Mouse (Mus musculus) liver, embryonic 11.5 days (tissue): ENCODE data around the gene Pitpnm3. TPM values are rescaled to one million over a fixed set of nuclear protein-coding genes. Genes with fewer than 3 reads are reported as not detected.

Experiments
- ATAC-seq: fragments of 200-750 bp; cut with Nextera tagmentation; replicated peaks from 2 replicates; pipeline ENCODE4 v1.8.0; 2017; ENCODE audit warnings: moderate number of reproducible peaks, mild to moderate bottlenecking, moderate TSS enrichment, moderate library complexity; ENCODE audit not compliant: low FRiP score
- DNase-seq: peaks from one replicate; pipeline ENCODE4 v3.0.0-alpha.2; 2017; ENCODE audit warnings: low spot score
- H3K27ac ChIP-seq: fragments of 300-500 bp; sonication (generic); 2 replicates; pipeline ENCODE4 v1.5.1; 2014; ENCODE audit warnings: mild to moderate bottlenecking, low read depth, low read length, control low read depth
- H3K27me3 ChIP-seq: fragments of 300-500 bp; sonication (generic); replicated peaks from 2 replicates; pipeline ENCODE4 v1.6.1; 2014; ENCODE audit warnings: low read length, mixed read lengths; ENCODE audit not compliant: control insufficient read depth, insufficient read depth
- H3K36me3 ChIP-seq: fragments of 300-500 bp; sonication (generic); 2 replicates; pipeline ENCODE4 v1.6.1; 2014; ENCODE audit warnings: mild to moderate bottlenecking, low read length, moderate library complexity, mixed read lengths; ENCODE audit not compliant: control insufficient read depth, insufficient read depth
- H3K4me1 ChIP-seq: fragments of 300-500 bp; sonication (generic); replicated peaks from 2 replicates; pipeline ENCODE4 v1.6.1; 2014; ENCODE audit warnings: low read length, mixed read lengths; ENCODE audit not compliant: control insufficient read depth, insufficient read depth
- H3K4me2 ChIP-seq: fragments of 300-500 bp; sonication (generic); 2 replicates; pipeline ENCODE4 v1.6.1; 2014; ENCODE audit warnings: mild to moderate bottlenecking, control low read depth, moderate library complexity
- H3K4me3 ChIP-seq: fragments of 300-500 bp; sonication (generic); 2 replicates; pipeline ENCODE4 v1.5.1; 2014; ENCODE audit warnings: low read depth, low read length, control low read depth
- H3K9ac ChIP-seq: fragments of 300-500 bp; sonication (generic); 2 replicates; pipeline ENCODE4 v1.6.1; 2014; ENCODE audit warnings: low read depth, low read length, control low read depth
- H3K9me3 ChIP-seq: fragments of 300-500 bp; sonication (generic); 2 replicates; pipeline ENCODE4 v1.6.1; 2016; ENCODE audit warnings: low read length, inconsistent platforms, mixed read lengths; ENCODE audit not compliant: control insufficient read depth
- WGBS: fragments of 180-500 bp; shearing (Covaris S2); extraction: QIAGEN DNeasy Blood & Tissue Kit; methylation state at CpG from one replicate; pipeline ENCODE4 v1.1.7; 2014; 5-methylcytosine and 5-hydroxymethylcytosine counted together
- polyA plus RNA-seq: library from polyadenylated mRNA; unstranded; fragments of >200 nt; fragmentation: Nextera tagmentation; extraction: Ambion mirVana; gene quantifications from 2 replicates; pipeline ENCODE4 v1.2.1, GENCODE M21; 2014

The Pitpnm3 gene
- polyA plus RNA-seq, 1 experiment from 2014 or later = 0.08 TPM

GRCm38 (mm10) chr11:72032589-72032988 is 103.0 kb downstream of the Pitpnm3 start:
- H3K36me3 ChIP-seq = no peaks in the 10 kb centered on the region
- H3K4me2 ChIP-seq = no peak overlapping the region
- no peaks in the 10 kb centered on the region for H3K4me1 ChIP-seq
- DNase-seq (no peak), ATAC-seq (no peak)
- H3K27ac ChIP-seq = no peak overlapping the region
- H3K4me3 ChIP-seq = no peak overlapping the region
- 79% methylated on average over 3 of the region's 3 CpGs for WGBS
- no peaks in the 10 kb centered on the region for H3K9me3 ChIP-seq
- peaks cover 15% of the 10 kb centered on the region for H3K27me3 ChIP-seq
- no peak overlapping the region for H3K9ac ChIP-seq

GRCm38 (mm10) chr11:72032091-72032490 is 103.5 kb downstream of the Pitpnm3 start:
- Histone ChIP-seq H3K36me3 (no peaks in the 10 kb centered on the region), H3K9ac (no peak overlapping the region), H3K4me1 (no peaks in the 10 kb centered on the region), H3K4me3 (no peak overlapping the region), H3K27ac (no peak overlapping the region), H3K9me3 (no peaks in the 10 kb centered on the region), H3K4me2 (no peak overlapping the region), H3K27me3 (peaks cover 15% of the 10 kb centered on the region)
- ATAC-seq = no peak
- WGBS = 77% methylated on average over 4 of the region's 4 CpGs
- no peak for DNase-seq

- WGBS = 80% methylated on average over 7 of the region's 7 CpGs
- H3K9ac ChIP-seq = no peak overlapping the region
- H3K4me3 ChIP-seq = no peak overlapping the region
- H3K4me1 ChIP-seq = no peaks in the 10 kb centered on the region
- H3K4me2 ChIP-seq = no peak overlapping the region
- H3K27me3 ChIP-seq = peaks cover 15% of the 10 kb centered on the region
- H3K27ac ChIP-seq = no peak overlapping the region
- ATAC-seq (no peak), DNase-seq (no peak)
- H3K36me3 ChIP-seq = no peaks in the 10 kb centered on the region
- no peaks in the 10 kb centered on the region for H3K9me3 ChIP-seq
Observed at GRCm38 (mm10) chr11:72031353-72031752, 104.2 kb downstream of the Pitpnm3 start.

- H3K27ac ChIP-seq = no peak overlapping the region
- no peaks in the 10 kb centered on the region for H3K36me3 ChIP-seq
- DNase-seq (no peak), ATAC-seq (no peak)
- H3K4me1 ChIP-seq = no peaks in the 10 kb centered on the region
- H3K27me3 ChIP-seq = peaks cover 15% of the 10 kb centered on the region
- H3K4me2 ChIP-seq = no peak overlapping the region
- no peaks in the 10 kb centered on the region for H3K9me3 ChIP-seq
- 23% methylated on average over 23 of the region's 23 CpGs for WGBS
- H3K4me3 ChIP-seq = no peak overlapping the region
- H3K9ac ChIP-seq = no peak overlapping the region
Observed at GRCm38 (mm10) chr11:72029143-72029542, 106.4 kb downstream of the Pitpnm3 start.

- Histone ChIP-seq H3K4me1 (no peaks in the 10 kb centered on the region), H3K9me3 (no peaks in the 10 kb centered on the region), H3K27ac (no peak overlapping the region), H3K4me2 (no peak overlapping the region), H3K27me3 (peaks cover 15% of the 10 kb centered on the region), H3K36me3 (no peaks in the 10 kb centered on the region), H3K4me3 (no peak overlapping the region), H3K9ac (no peak overlapping the region)
- WGBS = 70% methylated on average over 9 of the region's 9 CpGs
- DNase-seq (no peak), ATAC-seq (no peak)
Observed at GRCm38 (mm10) chr11:72027836-72028235, 107.7 kb downstream of the Pitpnm3 start.

- 88% methylated on average over 9 of the region's 9 CpGs for WGBS
- Histone ChIP-seq H3K4me2 (no peak overlapping the region), H3K9me3 (no peaks in the 10 kb centered on the region), H3K4me3 (no peak overlapping the region), H3K4me1 (no peaks in the 10 kb centered on the region), H3K27me3 (peaks cover 15% of the 10 kb centered on the region), H3K9ac (no peak overlapping the region), H3K36me3 (no peaks in the 10 kb centered on the region), H3K27ac (no peak overlapping the region)
- no peak for ATAC-seq
- no peak for DNase-seq
Observed at GRCm38 (mm10) chr11:72026516-72026915, 109.1 kb downstream of the Pitpnm3 start.

GRCm38 (mm10) chr11:72025843-72026242 is 109.7 kb downstream of the Pitpnm3 start:
- peaks cover 15% of the 10 kb centered on the region for H3K27me3 ChIP-seq
- H3K4me2 ChIP-seq = no peak overlapping the region
- 30% methylated on average over 5 of the region's 5 CpGs for WGBS
- no peak for DNase-seq
- H3K36me3 ChIP-seq = no peaks in the 10 kb centered on the region
- H3K4me1 ChIP-seq = no peaks in the 10 kb centered on the region
- H3K27ac ChIP-seq = no peak overlapping the region
- no peak overlapping the region for H3K9ac ChIP-seq
- no peaks in the 10 kb centered on the region for H3K9me3 ChIP-seq
- no peak for ATAC-seq
- no peak overlapping the region for H3K4me3 ChIP-seq

GRCm38 (mm10) chr11:72024193-72024781 is 111.3 kb downstream of the Pitpnm3 start:
- WGBS = 37% methylated on average over 5 of the region's 5 CpGs
- Histone ChIP-seq H3K36me3 (no peaks in the 10 kb centered on the region), H3K27ac (no peak overlapping the region), H3K4me2 (no peak overlapping the region), H3K4me1 (no peaks in the 10 kb centered on the region), H3K4me3 (no peak overlapping the region), H3K27me3 (peaks cover 5% of the 10 kb centered on the region; the same call in 1 of the 2 replicates), H3K9me3 (no peaks in the 10 kb centered on the region), H3K9ac (no peak overlapping the region)
- ATAC-seq = 0 out of 2 replicates have a peak, but pooled peaks have one; percentile 35
- DNase-seq = no peak

GRCm38 (mm10) chr11:72023581-72023980 is 112.0 kb downstream of the Pitpnm3 start:
- H3K4me2 ChIP-seq = no peak overlapping the region
- no peaks in the 10 kb centered on the region for H3K4me1 ChIP-seq
- H3K9me3 ChIP-seq = no peaks in the 10 kb centered on the region
- H3K27me3 ChIP-seq = no peaks in the 10 kb centered on the region
- H3K9ac ChIP-seq = no peak overlapping the region
- no peak overlapping the region for H3K4me3 ChIP-seq
- peak; percentile 28 for DNase-seq
- no peaks in the 10 kb centered on the region for H3K36me3 ChIP-seq
- H3K27ac ChIP-seq = no peak overlapping the region
- no peak for ATAC-seq
- 40% methylated on average over 10 of the region's 10 CpGs for WGBS
